Mouse (Mus musculus) megakaryocyte-erythroid progenitor cell, adult 5-6 weeks (primary cell): ENCODE results near the gene Snx29. TPM values are rescaled to one million over a fixed set of nuclear protein-coding genes. Genes with fewer than 3 reads are reported as not detected.

Experiments used
- ATAC-seq: replicated peaks from 2 replicates; pipeline ENCODE4 v1.8.0; 2016; ENCODE audit warnings: mild to moderate bottlenecking, inconsistent platforms; ENCODE audit not compliant: severe bottlenecking, poor library complexity, low FRiP score, low TSS enrichment
- total RNA-seq, 2 experiments: library from RNA; stranded (forward) in 1 of 2; stranded (reverse) in 1 of 2; fragments of 200-1000, 215-1000 nt in 1 of 2; fragments of >200 nt in 1 of 2; fragmentation: Nextera tagmentation in 1 of 2; gene quantifications; 2 replicates each; pipeline ENCODE4 v1.2.3; 2014 to 2017

Gene Snx29
- total RNA-seq, 2 experiments from 2014 or later, result 6.1 to 9.3 TPM

DNA sequence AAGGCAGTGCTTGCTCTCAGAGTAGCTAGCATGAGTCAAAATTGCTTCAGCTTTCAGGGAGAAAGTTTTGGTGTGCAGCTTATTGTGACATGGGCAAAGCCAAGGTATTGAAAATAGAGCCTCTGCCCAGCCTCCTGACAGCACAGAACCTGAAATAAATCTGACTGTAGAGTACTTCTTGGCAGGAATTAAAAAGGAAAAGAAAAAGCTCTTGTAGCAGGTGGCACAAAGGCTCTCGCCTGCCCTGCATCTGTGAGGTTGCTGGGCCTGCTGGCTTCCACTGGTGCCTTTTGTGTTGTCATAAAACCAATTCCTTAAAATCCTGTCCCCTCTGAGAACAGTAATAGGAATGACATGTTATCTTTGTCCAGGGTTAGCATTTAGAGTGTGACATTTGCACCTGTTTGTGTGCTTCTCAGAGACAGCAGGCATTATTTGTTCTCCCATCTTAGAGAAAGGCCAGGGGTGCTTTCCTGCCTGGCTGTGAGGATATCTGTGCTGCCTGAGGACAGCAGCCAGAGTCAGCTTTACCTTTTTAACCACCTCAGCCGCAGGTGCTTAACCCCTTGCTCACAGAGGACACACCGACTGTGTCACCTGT is 289.9 kb downstream of the Snx29 start:
- ATAC-seq, result no peak

GRCm38 (mm10) chr16:11614401-11615014 is 291.8 kb downstream of the Snx29 start:
- peak; percentile 88 for ATAC-seq

GRCm38 (mm10) chr16:11615633-11616032 is 292.9 kb downstream of the Snx29 start:
- no peak for ATAC-seq

GRCm38 (mm10) chr16:11619951-11620350 is 297.2 kb downstream of the Snx29 start:
- no peak for ATAC-seq

GRCm38 (mm10) chr16:11621042-11621441 is 298.3 kb downstream of the Snx29 start:
- no peak for ATAC-seq

- peak; percentile 68; the same call in 1 of the 2 replicates for ATAC-seq
These were observed 299.0 kb downstream of the Snx29 start for GRCm38 (mm10) chr16:11621664-11622063.

DNA sequence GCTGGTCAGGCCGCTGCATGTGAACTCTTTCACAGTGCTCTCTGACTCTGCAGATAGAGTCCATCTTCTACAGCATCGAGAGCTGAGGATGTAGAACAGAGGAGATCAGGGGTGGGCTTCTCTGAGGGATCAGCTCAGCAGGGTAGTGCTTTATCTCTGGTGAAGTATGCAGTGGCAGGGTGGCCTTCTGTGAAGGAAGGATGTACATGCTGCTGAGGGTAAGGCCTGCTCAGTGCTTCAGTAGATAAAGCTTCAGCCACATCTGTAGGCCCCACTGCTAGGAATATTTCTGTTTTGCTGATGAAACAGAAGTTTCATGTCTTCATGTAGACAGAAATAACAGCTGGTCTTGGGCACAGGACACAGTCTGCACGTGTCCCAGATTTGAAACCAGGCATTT is 300.3 kb downstream of the Snx29 start:
- ATAC-seq, result peak; percentile 65; the same call in 1 of the 2 replicates

DNA sequence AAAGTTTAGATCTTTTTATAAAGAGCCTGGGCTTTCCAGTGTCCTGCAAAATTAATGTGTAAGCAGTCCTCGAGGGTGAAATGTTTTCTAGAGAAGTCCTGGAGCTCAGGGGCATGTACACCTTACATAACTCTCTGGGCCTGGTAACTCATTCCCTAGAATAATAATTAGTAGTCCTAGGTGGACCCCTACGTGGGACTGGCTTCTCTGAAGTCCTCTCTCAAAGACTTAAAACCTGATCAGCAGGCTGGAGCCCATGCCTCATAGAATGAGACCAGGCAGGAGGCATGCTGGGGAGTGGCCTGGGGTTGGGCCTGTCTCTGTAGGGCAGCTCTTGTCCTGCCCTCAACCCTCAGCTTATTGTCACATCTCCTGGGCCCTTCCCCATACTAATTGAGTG is 301.4 kb downstream of the Snx29 start:
- ATAC-seq, result no peak

DNA sequence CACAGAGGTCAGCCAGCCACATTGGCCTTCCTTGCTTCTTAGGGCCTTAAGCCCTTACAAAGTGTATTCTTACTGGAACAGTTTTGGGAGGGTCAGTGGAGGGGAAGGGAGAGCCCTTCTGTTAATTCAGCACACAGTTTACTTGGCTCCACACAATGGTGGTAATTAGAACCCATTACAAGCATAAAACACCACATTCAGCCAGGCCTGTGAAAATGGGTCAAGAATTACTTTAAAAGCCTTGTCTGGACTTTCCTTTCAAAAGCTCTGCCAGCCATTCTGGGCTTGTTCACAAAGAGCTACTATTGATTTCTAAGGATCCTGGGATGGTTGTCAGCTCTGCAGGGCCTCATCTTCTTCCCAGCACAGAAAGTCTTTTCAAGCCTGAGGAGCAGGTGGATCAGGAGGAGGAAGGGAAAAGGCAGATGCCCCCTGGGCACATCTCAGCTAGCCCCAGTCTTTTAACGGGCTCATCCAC is 303.3 kb downstream of the Snx29 start:
- ATAC-seq, result no peak

DNA sequence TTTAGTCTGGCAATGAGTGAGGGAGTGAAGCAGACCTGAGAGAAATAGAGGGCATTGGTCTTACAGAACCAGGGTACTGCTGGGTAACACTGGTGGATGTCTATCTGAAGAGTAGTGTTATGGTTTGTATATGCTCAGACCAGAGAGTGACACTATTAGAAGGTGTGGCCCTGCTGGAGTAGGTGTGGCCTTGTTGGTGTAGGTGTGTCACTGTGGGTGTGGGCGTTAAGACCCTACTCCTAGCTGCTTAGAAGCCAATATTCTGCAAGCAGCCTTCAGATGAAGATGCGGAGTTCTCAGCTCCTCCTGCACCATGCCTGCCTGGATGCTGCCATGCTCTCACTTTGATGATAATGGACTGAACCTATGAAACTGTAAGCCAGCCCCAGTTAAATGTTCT is 303.9 kb downstream of the Snx29 start:
- ATAC-seq, result no peak

DNA sequence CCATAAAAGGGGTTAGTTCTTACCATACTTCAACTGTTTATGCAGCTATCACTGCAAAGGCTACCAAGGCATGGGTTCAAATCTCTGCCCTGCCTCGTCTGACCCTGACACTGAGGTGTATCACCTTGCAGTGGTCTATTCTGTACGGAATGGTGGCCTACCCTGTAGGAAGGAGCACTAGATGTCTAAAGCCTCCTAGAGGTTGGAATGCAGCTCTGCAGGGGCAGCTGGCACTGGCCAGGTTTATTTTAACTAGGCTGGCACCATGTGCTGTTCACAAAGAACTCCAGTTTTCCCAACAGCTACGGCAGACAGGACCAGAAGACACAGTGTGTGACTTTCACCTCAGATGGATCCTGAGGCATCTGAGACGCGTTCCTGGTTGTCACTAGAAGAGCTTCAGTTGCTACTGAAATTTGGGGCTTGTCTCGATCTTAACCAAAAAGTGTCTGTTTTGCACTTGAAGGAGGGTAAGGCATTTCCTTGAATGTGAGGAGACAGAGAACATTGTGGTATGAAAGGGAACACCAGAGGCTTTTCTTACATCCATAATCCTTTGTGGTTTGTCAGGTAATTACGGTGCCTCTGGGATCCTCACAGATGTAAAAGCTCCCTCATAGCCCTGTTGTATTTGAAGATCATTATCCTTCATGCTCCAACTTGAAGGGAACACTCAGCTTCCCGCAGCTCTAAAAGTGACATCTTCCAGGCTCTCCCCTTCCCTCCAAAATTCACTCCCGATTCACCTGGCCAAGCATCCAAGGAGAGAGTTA is 305.3 kb downstream of the Snx29 start:
- ATAC-seq, result no peak

DNA sequence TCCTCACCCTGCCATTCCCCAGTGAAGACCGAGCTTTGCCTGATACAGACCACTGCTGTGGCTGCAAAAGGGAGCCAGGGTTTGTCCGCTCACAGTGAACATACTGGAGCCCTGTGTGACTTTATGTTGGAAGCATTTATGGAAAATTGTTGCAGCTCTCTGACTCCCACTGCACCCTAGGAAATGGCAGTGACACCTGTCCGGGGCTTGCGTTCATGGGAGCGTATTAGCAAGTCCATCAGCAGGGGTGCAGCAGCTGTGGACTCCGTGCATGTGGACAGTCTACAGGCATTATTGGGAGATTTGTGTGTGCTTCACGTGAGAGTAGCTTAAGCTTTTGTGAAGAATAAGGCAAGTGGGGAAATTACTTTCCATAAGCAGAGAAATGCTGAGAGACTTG is 307.0 kb downstream of the Snx29 start:
- no peak for ATAC-seq

DNA sequence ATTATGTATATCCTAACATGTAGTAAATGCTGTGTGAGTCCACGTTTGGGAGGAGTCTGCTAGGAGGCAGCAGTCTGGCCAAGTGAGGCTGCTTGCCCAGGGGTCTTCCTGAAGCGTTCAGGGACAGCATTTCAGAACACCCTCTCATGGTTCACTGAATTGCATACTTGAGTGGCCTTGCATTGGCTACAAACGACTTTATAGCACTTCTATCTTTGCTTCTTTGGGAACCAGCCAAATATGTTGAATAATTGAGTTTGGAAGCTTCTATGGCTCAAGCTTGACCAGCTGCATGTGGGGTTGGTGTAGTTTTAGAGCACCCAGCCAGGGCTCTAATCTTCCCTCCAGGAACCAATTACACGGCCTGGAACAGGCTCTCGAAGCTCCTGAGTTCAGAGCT is 307.8 kb downstream of the Snx29 start:
- no peak for ATAC-seq

- peak; percentile 64 for ATAC-seq
These were observed 309.6 kb downstream of the Snx29 start for GRCm38 (mm10) chr16:11632205-11632747.

GRCm38 (mm10) chr16:11636196-11636733 is 313.6 kb downstream of the Snx29 start:
- ATAC-seq, result no peak

DNA sequence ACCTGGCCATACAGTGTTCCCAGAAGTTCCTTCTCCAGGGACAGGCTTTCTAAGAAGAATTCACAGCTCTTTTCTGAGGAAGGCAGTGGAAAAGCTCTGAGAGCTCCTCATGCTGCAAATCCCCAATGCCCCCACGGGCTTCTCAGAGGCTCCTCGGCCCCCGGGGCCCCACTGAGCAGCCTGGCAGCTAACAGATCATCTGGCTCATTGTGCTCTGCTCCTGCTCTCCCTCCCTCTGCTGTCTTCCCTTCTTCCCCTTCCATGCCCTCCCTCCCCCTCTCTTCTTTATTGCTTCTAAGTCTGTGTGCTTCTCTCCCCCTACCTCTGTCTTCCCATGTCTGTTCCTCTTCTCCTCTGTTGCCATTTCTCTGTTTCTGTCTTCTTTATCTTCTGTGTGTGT is 314.2 kb downstream of the Snx29 start:
- no peak for ATAC-seq

DNA sequence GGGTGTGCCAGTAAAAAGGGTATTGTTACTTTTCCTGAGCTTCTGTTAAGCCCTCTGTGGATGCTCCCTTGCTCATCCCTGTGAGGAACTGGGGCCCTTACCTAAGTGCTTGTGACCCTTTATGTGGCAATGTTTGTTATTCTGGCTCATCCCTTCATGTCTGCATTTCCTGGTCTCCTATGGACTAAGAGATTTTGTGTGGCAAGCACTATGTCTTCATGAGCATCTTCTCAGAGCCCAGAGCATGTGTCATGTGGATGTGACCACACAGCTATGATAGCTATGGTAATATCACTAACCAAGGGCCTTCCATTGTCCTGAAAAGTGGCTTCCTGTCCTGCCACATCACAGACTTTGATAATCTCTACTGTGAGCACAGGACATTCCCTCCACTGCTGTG is 315.1 kb downstream of the Snx29 start:
- ATAC-seq, result no peak

GRCm38 (mm10) chr16:11638739-11639138 is 316.0 kb downstream of the Snx29 start:
- no peak for ATAC-seq

DNA sequence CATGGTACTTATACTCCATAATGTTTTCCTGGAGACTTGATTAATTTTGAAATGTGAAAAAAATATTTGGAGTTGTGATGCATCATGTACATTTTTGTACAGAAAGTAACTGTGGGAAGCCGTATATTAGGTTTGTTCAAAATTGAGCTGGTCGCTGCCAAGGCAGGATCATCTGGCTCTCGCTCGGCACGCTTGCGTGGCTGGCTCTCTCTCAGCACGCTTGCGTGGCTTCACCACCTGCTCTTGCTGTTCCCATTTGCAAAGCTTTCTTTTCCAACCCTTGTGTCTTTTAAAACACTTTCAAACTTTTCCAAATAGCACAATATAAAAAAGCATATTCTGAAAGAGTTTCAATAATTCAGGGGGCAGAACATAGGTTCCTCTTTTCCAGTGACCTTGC is 317.2 kb downstream of the Snx29 start:
- no peak for ATAC-seq

DNA sequence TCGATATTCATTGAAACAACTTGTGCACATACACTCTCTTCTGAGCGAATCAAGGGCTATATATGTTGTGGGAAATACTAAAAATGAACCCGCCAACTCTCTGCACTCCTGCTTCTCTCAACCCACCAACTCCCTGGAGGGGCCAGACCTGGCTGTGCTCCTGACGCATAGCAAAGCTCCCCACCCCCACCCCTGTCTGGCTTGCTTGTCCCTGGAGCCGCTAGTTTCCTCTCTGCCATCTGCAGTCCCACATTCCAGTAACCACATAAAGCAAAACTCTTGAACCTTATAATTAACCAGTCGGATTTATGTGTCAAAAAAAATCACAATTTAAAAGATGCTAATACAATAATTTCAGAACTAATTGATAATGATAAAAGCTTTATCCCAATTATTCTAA is 320.9 kb downstream of the Snx29 start:
- no peak for ATAC-seq
